Mouse (Mus musculus) spleen, postnatal 36 days (tissue): ENCODE data around the gene Trim72.
A peak's percentile ranks its signal among the peaks of the same experiment; 100 is the strongest.

Experiments
- DNase-seq, 2 experiments: peaks; one replicate each; pipeline ENCODE4 v3.0.0; 2022; ENCODE audit warnings: low spot score in 2 of 2, mixed read lengths in 1 of 2

The Trim72 gene

DNA sequence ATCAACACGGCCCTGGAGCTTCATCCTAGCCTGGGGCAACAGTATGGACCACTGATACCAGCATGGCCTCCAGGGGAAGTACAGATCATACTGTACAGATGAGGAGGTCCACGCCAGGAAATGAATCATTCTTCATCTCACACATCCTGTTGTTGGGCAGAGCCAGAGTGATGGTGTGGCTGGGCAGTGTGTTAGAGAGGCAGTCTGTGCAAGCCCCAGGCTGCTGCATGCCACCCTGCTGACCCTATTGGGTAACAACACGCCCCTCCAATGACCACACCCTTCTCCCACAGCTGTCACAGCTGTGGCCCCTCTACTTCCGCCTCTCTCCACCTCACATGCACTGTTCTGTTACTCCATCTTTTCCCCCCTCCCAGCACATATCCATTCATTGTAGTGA lies 47.0 kb downstream of the Trim72 start:
- peak; percentile 48 to 57 for DNase-seq

DNA sequence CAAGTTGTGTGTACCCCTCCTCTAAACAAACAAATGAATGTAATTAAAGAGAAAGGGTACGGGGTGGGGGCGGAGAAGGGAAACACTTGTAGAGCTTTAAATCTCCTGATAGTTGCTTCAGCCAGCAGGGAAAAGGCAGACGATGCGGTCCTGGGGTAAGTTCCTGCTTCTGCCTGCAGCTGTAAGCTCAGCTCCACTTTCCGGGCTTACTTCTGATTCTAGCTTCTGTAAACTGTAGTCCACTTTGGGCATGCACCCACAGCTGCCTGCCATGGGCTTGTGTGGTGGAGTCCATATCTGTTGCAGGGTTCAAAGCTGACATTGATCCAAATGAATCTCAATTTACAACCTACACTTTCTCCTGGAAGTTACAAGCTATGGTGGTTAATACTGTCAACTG lies 49.3 kb downstream of the Trim72 start:
- no peak for DNase-seq

DNA sequence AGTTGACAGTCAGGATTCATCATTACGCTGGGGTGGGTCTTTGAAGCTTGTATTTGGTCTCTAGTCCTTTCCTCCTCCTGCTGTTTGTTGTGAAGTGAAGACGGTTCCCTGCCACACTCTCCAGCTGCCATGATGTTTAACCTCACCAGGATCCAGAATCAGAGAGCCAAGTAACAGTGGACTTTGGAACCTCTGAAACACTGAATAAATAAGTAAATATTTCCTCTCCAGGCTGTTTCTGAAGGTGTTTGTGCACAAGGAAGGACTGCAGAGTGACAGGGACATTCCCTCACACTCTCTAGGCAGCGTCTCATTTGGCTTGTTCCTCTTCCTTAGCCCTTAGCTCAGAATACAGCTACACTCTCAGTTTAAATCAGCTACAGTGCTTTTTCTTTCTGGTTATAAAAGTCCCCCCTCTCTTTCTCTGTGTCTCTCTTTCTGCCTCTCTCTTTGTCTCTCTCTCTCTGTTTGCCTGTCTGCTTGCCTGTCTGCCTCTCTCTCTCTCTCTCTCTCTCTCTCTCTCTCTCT lies 53.2 kb downstream of the Trim72 start:
- DNase-seq = no peak

DNA sequence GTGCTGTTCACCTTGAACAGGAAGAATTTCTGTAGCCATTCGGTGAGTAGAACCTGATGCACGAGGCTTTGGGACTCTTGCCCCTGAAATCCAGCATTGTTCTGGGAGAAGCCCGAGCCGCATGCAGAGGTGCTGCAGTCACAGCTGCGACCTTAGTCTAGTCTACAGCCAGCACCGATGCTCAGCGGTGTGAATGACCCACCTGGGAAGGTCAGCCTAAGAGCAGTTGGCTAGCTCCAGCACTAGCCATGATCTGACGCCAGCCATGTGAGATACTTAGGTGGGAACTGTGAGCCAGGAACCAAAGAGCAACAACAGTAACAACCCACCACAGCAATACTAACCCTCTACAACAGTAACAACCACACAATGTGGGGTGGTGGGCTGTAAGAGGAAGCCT lies 54.1 kb downstream of the Trim72 start:
- DNase-seq = no peak

DNA sequence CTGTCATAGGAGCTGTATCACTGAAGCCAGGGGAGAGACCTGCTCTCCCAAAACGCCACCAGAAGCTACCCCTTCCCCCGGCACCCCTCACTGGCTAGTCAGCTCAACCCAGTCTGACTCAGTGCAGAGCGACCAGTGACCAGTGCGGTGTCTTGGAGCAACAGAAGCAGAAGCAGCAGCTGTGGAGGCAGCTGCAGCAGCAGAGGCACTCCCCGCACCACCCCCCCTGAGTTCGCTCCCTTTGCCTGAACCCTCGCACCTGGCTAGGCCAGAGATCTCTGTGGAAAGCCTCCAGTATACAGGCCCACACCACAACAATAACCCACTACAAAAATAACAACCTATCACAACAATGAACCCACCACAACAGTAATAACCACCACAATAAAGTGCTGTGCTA lies 54.8 kb downstream of the Trim72 start:
- DNase-seq = peak; percentile 34 to 46

DNA sequence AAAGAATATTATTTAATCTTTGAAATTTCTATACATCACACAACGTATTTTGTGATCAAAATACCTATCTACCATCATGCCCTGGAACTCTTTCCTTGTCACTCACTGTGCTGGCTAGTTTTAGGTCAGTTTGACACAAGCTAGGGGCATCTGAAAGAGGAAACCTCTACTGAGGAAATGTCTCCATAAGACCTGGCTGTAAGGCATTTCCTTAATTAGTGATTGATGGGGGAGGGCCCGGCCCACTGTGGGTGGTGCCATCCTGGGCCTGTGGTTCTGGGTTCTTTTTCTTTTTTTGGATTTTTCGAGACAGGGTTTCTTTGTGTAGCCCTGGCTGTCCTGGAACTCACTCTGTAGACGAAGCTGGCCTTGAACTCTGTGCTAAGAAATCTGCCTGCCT lies 55.3 kb downstream of the Trim72 start:
- DNase-seq = no peak
